ENCODE assay signal across 14 mouse cellular contexts in the genomic region with DNA sequence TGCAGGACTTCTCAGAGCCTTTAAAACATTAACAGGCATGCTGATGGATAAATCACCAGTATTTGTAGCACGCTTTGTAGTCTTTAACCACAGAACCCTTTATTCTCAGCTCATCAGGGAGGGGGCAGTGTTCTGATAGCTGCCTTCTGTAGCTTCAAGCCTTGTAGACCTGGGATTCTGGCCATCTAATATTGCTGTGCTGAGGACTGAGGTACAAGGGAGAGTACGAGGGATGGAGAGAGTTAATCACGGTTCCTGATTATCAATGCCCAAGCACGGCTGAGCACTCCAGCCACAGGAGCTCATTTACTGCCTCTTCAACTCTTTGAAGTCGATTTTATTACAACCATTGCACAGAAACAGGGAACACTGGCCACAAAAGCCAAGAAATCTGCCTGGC.
A peak's percentile ranks its signal among the peaks of the same experiment; 100 is the strongest.
DNase-seq lines count a peak whose midpoint lies in the region; ATAC-seq and TF ChIP-seq lines count a peak whose summit lies in the region.
"Had no signal": no experiment of that assay in that cellular context is flagged by ENCODE, and none has a peak within 500 bp of the region (broad histone marks: within the 10 kb centered on the region; RNA-seq: fewer than 3 reads in every experiment).

No protein-coding gene starts in this region.

- H3K4me3 ChIP-seq in kidney, embryonic 15.5 days (replicated peaks): no peak overlapping the region
- no peak overlapping the region for H3K4me3 ChIP-seq in forebrain, embryonic 12.5 days (replicated peaks)
- H3K4me3 ChIP-seq in limb, embryonic 13.5 days: no peak overlapping the region

- H3K27me3 ChIP-seq in kidney, embryonic 15.5 days: no peaks in the 10 kb centered on the region
- peaks cover 7% of the 10 kb centered on the region; the same call in 1 of the 2 replicates for H3K27me3 ChIP-seq in forebrain, embryonic 12.5 days
- 0 out of 2 replicates have a peak, but pooled peaks cover under 1% of the 10 kb centered on the region for H3K27me3 ChIP-seq in limb, embryonic 13.5 days

- H3K4me2 ChIP-seq in kidney, embryonic 15.5 days: no peak overlapping the region
- H3K4me2 ChIP-seq in forebrain, embryonic 12.5 days: no peak overlapping the region
- no peak overlapping the region for H3K4me2 ChIP-seq in limb, embryonic 13.5 days (replicated peaks)

- no peak for TF ChIP-seq POLR2A in brain, embryonic 14.5 days (IDR thresholded peaks at IDR 0.05; ENCODE audit: borderline replicate concordance, extremely low read depth, insufficient read depth, insufficient read length, poor library complexity, severe bottlenecking)

- H3K9ac ChIP-seq in kidney, embryonic 15.5 days: no peak overlapping the region
- H3K9ac ChIP-seq in forebrain, embryonic 12.5 days: no peak overlapping the region
- no peak overlapping the region for H3K9ac ChIP-seq in limb, embryonic 13.5 days

- peak overlapping the region; percentile 10; the same call in 1 of the 2 replicates for H3K27ac ChIP-seq in kidney, embryonic 15.5 days
- peak overlapping the region; percentile 70 for H3K27ac ChIP-seq in forebrain, embryonic 12.5 days
- H3K27ac ChIP-seq in limb, embryonic 13.5 days: peak overlapping the region; percentile 55; the same call in 1 of the 2 replicates

- peak; percentile 14; the same call in 1 of the 2 replicates for TF ChIP-seq CTCF in brain, embryonic 14.5 days (IDR thresholded peaks at IDR 0.05; ENCODE audit: borderline replicate concordance, extremely low read depth, insufficient read depth, insufficient read length)

- ATAC-seq in kidney, embryonic 15.5 days (replicated peaks; ENCODE audit: low FRiP score): no peak
- ATAC-seq in forebrain, embryonic 12.5 days (ENCODE audit: low FRiP score): peak; percentile 66
- ATAC-seq in limb, embryonic 13.5 days (ENCODE audit: low FRiP score, low read depth): no peak

- no peaks in the 10 kb centered on the region for H3K9me3 ChIP-seq in kidney, embryonic 15.5 days (replicated peaks)
- H3K9me3 ChIP-seq in forebrain, embryonic 12.5 days: 0 out of 2 replicates have a peak, but pooled peaks cover 6% of the 10 kb centered on the region
- 0 out of 2 replicates have a peak, but pooled peaks cover 4% of the 10 kb centered on the region for H3K9me3 ChIP-seq in limb, embryonic 13.5 days

- no peak for DNase-seq in kidney, postnatal 10 days
- DNase-seq in brain, embryonic 14.5 days (ENCODE audit: low read depth): peak; percentile 86
- no peak for DNase-seq in thymus, postnatal 14 days
- DNase-seq in gastrocnemius, postnatal 10 days: no peak
- DNase-seq in spleen, postnatal 4 days (ENCODE audit: low spot score in 2 of 2): no peak
- DNase-seq: cerebellum, postnatal 14 days; heart, postnatal 36 days; kidney, adult 18-20 months; lung, adult 2 months; right cerebral cortex, postnatal 14 days; thymus, postnatal 4 days had no signal

- 33% methylated on average over 5 of the region's 5 CpGs for WGBS in kidney, embryonic 15.5 days
- 13% methylated on average over 5 of the region's 5 CpGs for WGBS in forebrain, embryonic 12.5 days
- 16% methylated on average over 5 of the region's 5 CpGs for WGBS in limb, embryonic 13.5 days

- peaks cover 47% of the 10 kb centered on the region for H3K4me1 ChIP-seq in kidney, embryonic 15.5 days
- peaks cover 29% of the 10 kb centered on the region for H3K4me1 ChIP-seq in forebrain, embryonic 12.5 days
- H3K4me1 ChIP-seq in limb, embryonic 13.5 days: peaks cover 61% of the 10 kb centered on the region

- peaks cover 8% of the 10 kb centered on the region; the same call in 1 of the 2 replicates for H3K36me3 ChIP-seq in kidney, embryonic 15.5 days
- H3K36me3 ChIP-seq in forebrain, embryonic 12.5 days (replicated peaks): peaks cover 22% of the 10 kb centered on the region
- peaks cover 3% of the 10 kb centered on the region; the same call in 1 of the 2 replicates for H3K36me3 ChIP-seq in limb, embryonic 13.5 days

Comparison
In these comparisons a context has a peak if more than half of its experiments do, and no peak if none do; other contexts are left out.
1. H3K27ac ChIP-seq: peak in every context shown above with its lines; median percentile 70 in forebrain, embryonic 12.5 days; 55 in limb, embryonic 13.5 days; 10 in kidney, embryonic 15.5 days.